Mouse (Mus musculus): ENCODE data around the gene Vipr1.

DNA sequence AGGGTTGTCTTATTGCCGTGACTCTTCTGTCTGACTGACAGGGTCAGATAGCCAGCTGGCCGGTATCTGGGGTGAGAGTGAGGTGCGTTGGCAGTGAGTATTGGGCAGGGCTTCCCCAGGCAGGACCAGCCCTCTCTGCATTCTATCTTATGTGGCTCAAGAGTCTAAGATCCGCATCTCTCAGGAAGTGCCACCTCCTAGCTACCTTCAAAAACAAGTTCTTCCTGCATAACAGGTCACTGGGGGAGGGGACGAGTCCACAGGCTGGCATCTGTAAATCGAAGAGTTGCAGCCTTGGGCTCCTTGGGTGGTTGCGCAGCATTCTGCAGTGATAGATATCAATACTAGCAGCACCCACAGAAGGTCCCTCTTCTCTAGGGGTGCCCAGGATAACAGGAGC lies 4.5 kb downstream of the Vipr1 start:
- TF ChIP-seq CTCF (conservative IDR thresholded peaks at IDR 0.05 in 1 of 2, IDR thresholded peaks at IDR 0.05 in 1 of 2; ENCODE audit: low read depth in 2 of 2, low read length in 2 of 2) (no peak), ETS1 (conservative IDR thresholded peaks at IDR 0.05; ENCODE audit: low read depth, low read length) (no peak), JUND (conservative IDR thresholded peaks at IDR 0.05; ENCODE audit: low read depth, low read length) (no peak), MAX (IDR thresholded peaks at IDR 0.05; ENCODE audit: low read length) (no peak), ZC3H11A (IDR thresholded peaks at IDR 0.05; ENCODE audit: low read depth, low read length) (no peak), MAZ (IDR thresholded peaks at IDR 0.05; ENCODE audit: low read depth, low read length) (no peak), POLR2A (IDR thresholded peaks at IDR 0.05; ENCODE audit: low read depth, low read length) (no peak), MXI1 (IDR thresholded peaks at IDR 0.05; ENCODE audit: low read depth, low read length) (no peak), IRF4 (IDR thresholded peaks at IDR 0.05; ENCODE audit: low read depth, low read length) (no peak), SMC3 (IDR thresholded peaks at IDR 0.05; ENCODE audit: low read depth, low read length) (no peak), CHD1 (IDR thresholded peaks at IDR 0.05; ENCODE audit: low read depth, low read length) (no peak), EP300 (IDR thresholded peaks at IDR 0.05; ENCODE audit: low read length) (no peak)
